Mouse (Mus musculus): ENCODE results near the gene Gse1.

DNA sequence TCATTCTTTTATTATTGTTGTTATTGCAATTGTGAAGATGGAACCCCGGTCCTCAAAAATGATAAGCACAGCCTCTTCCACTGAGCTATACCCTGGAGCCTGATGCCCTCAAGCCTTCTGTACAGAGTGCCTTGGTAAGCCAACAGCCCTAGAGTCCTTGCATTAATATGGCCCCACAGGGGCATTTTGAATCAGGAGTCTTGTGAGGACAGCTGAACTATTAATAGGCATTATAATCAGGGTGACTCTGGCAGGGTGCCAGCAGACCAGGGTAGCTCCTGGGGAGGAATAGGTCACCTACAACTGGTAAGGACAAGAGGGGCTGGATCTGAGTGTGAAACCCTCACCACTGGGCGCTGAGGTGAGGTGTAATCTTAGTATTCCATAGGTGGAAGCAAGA is 361.7 kb downstream of the Gse1 start:
- TF ChIP-seq HCFC1 (IDR thresholded peaks at IDR 0.05; ENCODE audit: borderline replicate concordance, insufficient read depth, low read length) (no peak), MAFK (IDR thresholded peaks at IDR 0.05; ENCODE audit: insufficient read depth, low read depth, low read length) (no peak), CHD2 (IDR thresholded peaks at IDR 0.05; ENCODE audit: low read depth, low read length) (no peak), ZNF384 (IDR thresholded peaks at IDR 0.05; ENCODE audit: low read depth, low read length) (no peak), ZC3H11A (IDR thresholded peaks at IDR 0.05; ENCODE audit: borderline replicate concordance, low read depth, low read length) (no peak)
